Mouse (Mus musculus) hindbrain, embryonic 10.5 days (tissue): Measurements from ENCODE around the gene Ostc. TPM values are rescaled to one million over a fixed set of nuclear protein-coding genes. Genes with fewer than 3 reads are reported as not detected.

Source experiments
- DNase-seq: peaks from one replicate; pipeline ENCODE4 v3.0.0-alpha.2; 2017; ENCODE audit warnings: low spot score
- H3K27ac ChIP-seq: fragments of 300-500 bp; sonication (generic); 2 replicates; pipeline ENCODE4 v1.5.1; 2016; ENCODE audit warnings: mild to moderate bottlenecking, moderate library complexity
- H3K27me3 ChIP-seq: fragments of 300-500 bp; sonication (generic); 2 replicates; pipeline ENCODE4 v1.6.1; 2016; ENCODE audit warnings: mild to moderate bottlenecking; ENCODE audit not compliant: poor library complexity, insufficient read depth, severe bottlenecking
- H3K36me3 ChIP-seq: fragments of 300-500 bp; sonication (generic); 2 replicates; pipeline ENCODE4 v1.6.1; 2016; ENCODE audit warnings: mild to moderate bottlenecking, moderate library complexity
- H3K4me1 ChIP-seq: fragments of 300-500 bp; sonication (generic); replicated peaks from 2 replicates; pipeline ENCODE4 v1.6.1; 2016; ENCODE audit warnings: mild to moderate bottlenecking
- H3K4me3 ChIP-seq: fragments of 300-500 bp; sonication (generic); 2 replicates; pipeline ENCODE4 v1.5.1; 2016; ENCODE audit warnings: mild to moderate bottlenecking, moderate library complexity
- H3K9me3 ChIP-seq: fragments of 300-500 bp; sonication (generic); 2 replicates; pipeline ENCODE4 v1.6.1; 2016; ENCODE audit warnings: mild to moderate bottlenecking, moderate library complexity
- WGBS: fragments of 180-500 bp; shearing (Covaris S2); methylation state at CpG from one replicate; pipeline ENCODE4 v1.1.7; 2016; 5-methylcytosine and 5-hydroxymethylcytosine counted together
- polyA plus RNA-seq: library from polyadenylated mRNA; unstranded; fragments of >200 nt; fragmentation: Nextera tagmentation; extraction: Ambion mirVana; gene quantifications from 2 replicates; pipeline ENCODE4 v1.2.1, GENCODE M21; 2016

The Ostc gene
- 311 and 318 TPM in 2 replicates for polyA plus RNA-seq

DNA sequence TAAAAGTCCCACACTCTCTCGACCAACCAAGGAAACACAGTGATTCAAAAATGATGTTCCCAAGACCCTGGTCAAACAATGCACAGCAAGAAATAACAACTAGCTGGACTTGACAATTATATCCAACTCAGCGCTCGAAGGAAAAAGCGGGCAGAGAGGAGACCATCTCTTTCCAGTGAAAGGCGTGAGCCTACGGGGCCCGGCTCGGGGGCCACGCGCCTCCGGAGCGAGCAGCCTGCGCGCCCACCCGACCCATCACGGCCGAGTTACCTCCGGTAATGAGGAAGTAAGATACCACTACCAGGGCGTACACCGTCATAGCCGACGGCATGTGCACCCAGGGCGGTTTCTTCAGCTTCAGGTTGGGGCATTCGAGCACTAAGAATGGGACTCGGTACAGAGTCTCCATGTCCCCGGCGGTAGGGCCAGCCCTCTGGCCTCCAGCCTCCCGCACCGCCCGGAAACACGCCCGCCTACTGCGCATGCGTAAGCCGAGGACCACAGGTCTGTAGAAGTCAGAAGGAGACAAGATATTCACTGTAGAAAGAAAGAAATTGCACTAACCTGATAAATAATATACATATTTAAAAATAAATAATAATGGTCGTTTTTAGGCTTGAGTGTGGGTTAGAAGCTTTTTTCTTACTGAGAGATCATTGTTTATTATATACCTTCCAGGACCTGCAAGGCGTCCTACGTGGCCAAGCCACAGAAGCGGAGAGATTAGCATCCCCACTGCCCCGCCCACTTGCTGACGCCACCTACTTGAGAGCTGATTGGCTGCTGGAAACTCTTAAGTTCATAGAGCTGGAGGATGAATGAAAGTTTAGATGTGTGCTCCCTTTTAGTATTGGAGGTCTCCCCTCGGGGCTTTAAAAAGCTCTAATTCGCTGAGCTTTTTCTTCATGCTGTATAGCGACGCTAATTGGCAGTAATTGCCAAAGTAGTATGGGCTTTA lies at the start of gene Ostc:
Ostc (minus strand) TSS at position 478 of the 958 bp plus-strand sequence.
- no peaks in the 10 kb centered on the region for H3K9me3 ChIP-seq
- peak; percentile 92 for DNase-seq
- under 1% methylated on average over 45 of the region's 45 CpGs for WGBS

DNA sequence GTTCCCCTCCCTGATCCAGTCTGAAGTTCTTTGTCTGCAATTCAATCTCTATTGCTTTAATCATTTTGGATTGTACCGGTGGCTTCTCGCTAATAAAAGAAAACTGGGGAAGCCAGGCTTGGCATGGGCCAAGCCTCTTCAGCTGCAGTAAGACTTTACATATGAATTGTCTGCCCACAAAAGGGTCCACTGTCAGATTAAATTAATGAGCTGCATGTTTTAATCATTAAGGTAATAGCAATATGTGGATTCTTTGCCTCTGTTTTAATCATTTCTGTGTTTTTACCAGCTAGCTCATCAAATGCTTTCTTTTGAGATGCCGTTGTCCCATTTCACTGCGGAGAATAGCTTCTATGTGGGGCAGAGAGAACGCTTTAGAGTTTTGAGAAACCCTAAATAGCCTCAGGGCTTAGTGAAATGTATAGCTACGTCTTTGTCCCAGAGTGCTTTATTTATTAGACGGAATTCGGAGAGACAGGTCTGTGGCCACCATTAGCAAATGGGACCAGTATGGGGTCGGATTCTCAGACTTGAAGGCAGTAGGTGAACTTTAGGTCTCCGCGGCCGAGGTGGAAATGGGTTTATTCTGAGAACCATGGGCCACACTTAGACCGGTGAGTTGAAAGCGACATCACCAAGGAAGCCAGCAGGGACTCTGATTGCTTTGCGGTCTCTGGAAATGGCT lies 49.1 kb upstream of the Ostc start:
- Histone ChIP-seq H3K36me3 (no peaks in the 10 kb centered on the region), H3K4me3 (no peak overlapping the region), H3K4me1 (peaks cover 17% of the 10 kb centered on the region; the same call in 1 of the 2 replicates), H3K9me3 (no peaks in the 10 kb centered on the region), H3K27me3 (no peaks in the 10 kb centered on the region), H3K27ac (no peak overlapping the region)
- no peak for DNase-seq
- 78% methylated on average over 15 of the region's 15 CpGs for WGBS

More for the DNA sequence above, at the start of gene Ostc:
- Histone ChIP-seq H3K27me3 (no peaks in the 10 kb centered on the region), H3K4me3 (peak within 1 kb of the TSS; percentile 67), H3K27ac (peak within 1 kb of the TSS; percentile 92), H3K4me1 (peaks cover 19% of the 10 kb centered on the region), H3K36me3 (peaks cover 12% of the 10 kb centered on the region)

DNA sequence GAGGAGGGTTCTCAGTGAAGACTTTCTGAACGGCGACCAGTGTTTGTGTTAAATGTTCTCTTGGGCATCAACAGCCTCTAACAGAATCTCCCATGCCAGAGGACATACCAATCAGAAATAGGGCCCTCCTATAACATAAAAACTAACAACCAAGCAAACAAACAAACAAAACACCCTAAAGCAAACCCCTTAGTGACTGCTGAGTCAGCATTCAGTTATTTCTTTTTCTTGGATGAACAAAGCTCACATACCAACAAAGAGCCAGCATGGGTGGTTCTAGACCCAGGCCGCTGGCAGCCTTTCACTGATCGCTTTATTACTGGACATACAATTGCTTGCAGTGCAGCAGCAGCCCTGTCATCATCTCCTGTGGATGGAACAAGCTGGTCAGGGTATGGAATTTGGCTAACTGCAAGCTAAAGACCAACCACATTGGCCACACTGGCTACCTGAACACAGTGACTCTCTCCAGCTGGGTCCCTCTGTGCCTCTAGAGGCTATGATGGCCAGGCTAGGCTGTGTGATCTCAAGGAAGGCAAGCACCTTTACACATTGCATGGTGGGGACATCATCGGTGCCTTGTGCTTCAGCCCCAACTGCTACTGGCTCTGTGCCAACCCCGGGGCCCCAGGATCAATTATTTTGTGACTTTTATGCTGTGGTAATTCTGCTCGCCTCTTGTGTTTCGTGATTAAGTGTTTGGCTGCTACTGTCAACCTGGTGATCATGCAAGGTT lies 48.0 kb upstream of the Ostc start:
- Histone ChIP-seq H3K4me3 (no peak overlapping the region), H3K27ac (peak overlapping the region; percentile 56; the same call in 1 of the 2 replicates), H3K4me1 (peaks cover 17% of the 10 kb centered on the region; the same call in 1 of the 2 replicates), H3K36me3 (no peaks in the 10 kb centered on the region), H3K9me3 (no peaks in the 10 kb centered on the region), H3K27me3 (no peaks in the 10 kb centered on the region)
- WGBS, result 89% methylated on average over 8 of the region's 8 CpGs
- DNase-seq, result no peak

DNA sequence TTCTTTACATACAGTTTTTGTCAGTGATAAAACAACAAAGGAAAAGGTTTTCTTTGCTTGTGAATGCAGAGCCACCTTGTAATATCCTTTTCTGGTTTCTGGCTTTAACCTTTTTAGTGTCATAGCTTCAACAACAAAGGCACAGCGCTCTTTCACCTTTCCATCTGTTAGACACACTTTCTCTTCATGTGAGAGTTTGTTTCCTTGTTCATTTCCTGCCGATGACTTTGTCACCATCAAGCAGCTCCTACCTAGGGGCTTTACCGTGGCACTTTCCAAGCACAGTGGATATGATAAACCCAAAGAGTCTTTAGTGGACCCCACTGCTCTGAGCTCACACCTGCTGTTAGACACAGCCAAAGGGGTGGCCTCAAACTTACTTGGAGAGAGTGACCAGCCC lies 40.0 kb upstream of the Ostc start:
- DNase-seq, result no peak
- 87% methylated on average over 3 of the region's 3 CpGs for WGBS
- Histone ChIP-seq H3K27me3 (no peaks in the 10 kb centered on the region), H3K4me1 (peaks cover 20% of the 10 kb centered on the region), H3K36me3 (no peaks in the 10 kb centered on the region), H3K4me3 (no peak overlapping the region), H3K27ac (no peak overlapping the region), H3K9me3 (peaks cover 5% of the 10 kb centered on the region; the same call in 1 of the 2 replicates)

DNA sequence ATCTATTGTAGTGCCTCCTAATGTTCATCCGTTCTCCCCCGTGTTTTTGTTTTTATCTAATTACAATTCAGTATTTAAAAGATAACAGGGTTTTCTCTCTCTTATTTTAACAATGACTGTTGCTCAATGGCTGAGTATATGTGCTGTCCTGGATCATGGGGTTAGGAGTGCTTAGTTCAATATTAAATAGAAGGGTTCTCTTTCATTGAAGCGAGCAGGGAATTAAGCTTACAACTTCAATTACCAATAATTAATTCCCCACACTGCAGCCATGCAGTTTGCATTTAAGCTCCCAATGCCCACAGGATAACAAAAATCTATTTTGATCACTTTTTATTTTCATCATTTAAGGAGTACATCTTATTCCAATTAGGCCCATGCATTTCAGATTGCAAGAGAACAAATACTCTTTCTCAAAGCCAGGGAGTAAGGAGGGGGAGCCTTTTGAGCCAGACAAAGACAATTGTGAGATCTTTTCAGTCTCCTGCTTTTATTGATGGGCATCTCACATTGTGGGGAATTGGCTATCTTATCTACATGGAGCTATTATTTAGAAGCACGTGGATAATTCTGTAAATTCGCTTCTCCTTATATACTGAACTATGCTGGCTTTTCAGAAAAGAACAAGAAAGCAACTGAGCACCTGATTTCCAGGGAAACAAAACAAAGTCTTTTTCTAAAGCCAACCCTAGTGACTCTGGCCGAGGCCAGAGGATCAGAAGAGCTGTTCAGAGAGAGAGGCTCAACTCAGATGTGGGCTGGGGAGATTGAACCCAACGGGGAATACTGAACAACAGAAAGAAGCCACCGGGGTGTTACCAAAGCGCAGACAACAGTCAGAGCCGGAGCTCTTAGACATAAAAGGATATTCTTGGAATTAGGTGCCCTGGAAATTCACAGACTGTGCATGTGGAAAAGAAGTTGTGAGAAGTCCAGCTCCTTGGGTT lies 37.7 kb upstream of the Ostc start:
- 46% methylated on average over 10 of the region's 10 CpGs for WGBS

DNA sequence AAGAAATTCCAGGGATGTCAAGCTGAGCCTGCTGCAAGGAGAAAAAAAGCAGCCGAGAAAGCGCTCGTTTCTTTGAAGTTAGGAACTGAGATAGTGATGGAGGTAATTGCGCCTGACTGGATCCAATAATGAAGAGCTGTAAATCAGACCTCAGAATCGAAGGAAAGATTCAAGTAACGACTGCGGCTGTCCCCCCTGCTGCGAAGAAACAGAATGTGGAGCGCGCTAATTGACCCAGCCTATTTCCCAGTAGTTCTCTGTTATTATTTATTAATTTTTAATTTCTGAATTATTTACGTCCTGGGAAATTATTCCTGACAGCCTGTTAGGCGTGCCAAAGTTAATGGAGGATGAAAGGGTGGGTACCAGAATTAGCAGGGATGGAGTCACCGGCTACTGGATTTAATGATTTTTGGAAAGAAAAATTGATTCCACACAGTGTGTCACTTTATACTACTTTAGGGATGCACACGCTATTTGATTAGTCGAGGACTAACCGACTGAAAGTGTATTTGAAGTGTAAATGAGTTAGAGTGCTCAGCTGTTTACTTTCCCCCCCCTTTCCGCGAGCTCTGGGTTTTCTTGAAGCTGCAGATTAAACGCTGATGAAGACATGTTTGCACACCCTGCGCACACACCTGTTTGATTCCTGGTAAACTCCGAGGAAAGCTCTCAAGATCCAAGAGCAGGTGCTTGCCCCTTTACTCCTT lies 28.6 kb upstream of the Ostc start:
- H3K27me3 ChIP-seq, result no peaks in the 10 kb centered on the region
- no peaks in the 10 kb centered on the region for H3K9me3 ChIP-seq
- no peak for DNase-seq
- H3K4me1 ChIP-seq, result 0 out of 2 replicates have a peak, but pooled peaks cover 3% of the 10 kb centered on the region
- no peak overlapping the region for H3K27ac ChIP-seq
- 66% methylated on average over 21 of the region's 21 CpGs for WGBS
- H3K4me3 ChIP-seq, result no peak overlapping the region
- no peaks in the 10 kb centered on the region for H3K36me3 ChIP-seq

More for the DNA sequence above, 37.7 kb upstream of the Ostc start:
- Histone ChIP-seq H3K27ac (peak overlapping the region; percentile 62), H3K9me3 (peaks cover 5% of the 10 kb centered on the region; the same call in 1 of the 2 replicates), H3K27me3 (no peaks in the 10 kb centered on the region), H3K4me1 (peaks cover 20% of the 10 kb centered on the region), H3K36me3 (no peaks in the 10 kb centered on the region), H3K4me3 (no peak overlapping the region)
- no peak for DNase-seq

DNA sequence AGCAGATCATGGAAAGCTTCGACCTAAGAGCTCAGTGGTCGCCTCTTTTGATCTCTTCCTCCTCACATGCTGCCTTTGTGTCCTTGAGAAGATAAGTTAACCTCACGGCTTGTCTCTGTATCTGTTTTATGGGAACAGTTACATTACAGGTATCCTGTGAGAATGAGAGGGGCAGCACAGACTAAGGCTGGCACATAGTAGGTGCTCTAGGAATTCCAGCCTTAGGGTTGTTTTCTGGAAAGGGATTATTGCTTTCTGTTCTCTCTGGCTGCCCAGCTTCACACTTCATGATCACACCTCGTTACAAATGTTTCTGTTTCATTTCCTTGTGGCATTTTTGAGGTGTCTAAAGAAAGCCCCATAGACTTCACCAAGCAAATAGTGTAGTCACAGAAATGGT lies 27.5 kb upstream of the Ostc start:
- no peak for DNase-seq
- Histone ChIP-seq H3K27me3 (no peaks in the 10 kb centered on the region), H3K27ac (no peak overlapping the region), H3K9me3 (no peaks in the 10 kb centered on the region), H3K36me3 (no peaks in the 10 kb centered on the region), H3K4me1 (0 out of 2 replicates have a peak, but pooled peaks cover 3% of the 10 kb centered on the region), H3K4me3 (no peak overlapping the region)
- WGBS, result 63% methylated on average over 4 of the region's 4 CpGs

DNA sequence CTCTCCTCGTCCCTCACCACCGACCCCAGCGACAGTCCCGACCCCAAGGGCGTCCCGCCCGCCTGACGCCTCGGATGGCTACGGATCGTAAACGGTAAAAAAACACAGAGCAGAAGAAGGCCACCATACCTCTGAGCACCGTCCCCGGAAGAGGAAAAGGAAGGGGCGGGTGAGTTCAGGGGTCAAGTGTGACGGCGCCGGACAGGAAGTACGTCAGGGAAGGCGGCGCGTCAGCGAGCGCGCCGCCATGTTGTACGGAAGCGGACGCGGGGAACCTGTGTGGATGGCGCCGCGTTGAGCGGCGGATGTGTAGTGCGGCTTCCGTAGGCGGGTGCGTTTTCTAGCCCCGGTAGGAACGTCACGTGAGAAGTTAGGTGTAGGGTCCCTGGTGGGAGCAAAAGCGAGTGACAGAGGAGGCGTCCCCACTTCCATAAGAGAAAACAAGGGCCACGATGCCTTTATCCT lies 21.0 kb upstream of the Ostc start, which contains the start of gene Rpl34:
Rpl34 (minus strand) TSS at position 210 of the 465 bp plus-strand sequence.
- Histone ChIP-seq H3K4me1 (peaks cover 22% of the 10 kb centered on the region), H3K27ac (peak within 1 kb of the TSS; percentile 95), H3K27me3 (no peaks in the 10 kb centered on the region), H3K4me3 (peak within 1 kb of the TSS; percentile 100), H3K36me3 (peaks cover 39% of the 10 kb centered on the region), H3K9me3 (no peaks in the 10 kb centered on the region)
- peak; percentile 94 for DNase-seq
- WGBS, result under 1% methylated on average over 45 of the region's 45 CpGs

DNA sequence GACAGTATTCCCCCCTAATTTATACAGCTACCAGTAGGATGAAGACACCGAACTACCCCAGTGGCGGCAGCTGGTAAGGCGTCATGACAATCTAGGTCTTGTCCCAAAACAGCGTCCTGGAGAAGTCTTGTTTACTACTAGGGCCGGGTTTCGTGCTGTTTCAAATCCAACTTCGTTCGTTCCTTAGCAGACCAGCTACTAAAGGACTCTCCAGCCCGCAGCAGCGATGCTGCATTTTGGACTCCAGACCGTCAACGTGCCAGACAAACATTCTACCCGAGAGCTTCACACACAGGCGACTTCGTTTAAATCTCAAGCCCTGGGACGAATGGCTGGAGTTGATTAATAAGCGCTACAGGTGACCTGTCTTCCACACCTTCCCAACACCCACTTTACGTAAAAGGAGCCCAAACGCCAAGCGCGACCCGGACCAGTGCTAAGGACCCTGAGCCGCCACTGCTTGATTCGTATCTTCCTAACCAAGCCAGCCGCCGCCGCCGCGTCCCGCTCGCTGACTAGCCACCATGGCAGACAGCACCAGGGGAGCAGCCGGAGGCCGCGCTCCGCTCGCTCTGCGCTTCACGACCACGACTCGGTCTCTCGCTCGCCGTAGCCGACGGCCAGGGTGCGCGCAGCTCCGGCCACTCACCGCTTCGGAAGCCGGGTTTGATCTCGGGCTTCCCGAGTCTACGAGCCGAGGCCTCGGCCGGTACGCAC lies 20.4 kb upstream of the Ostc start:
- Histone ChIP-seq H3K36me3 (peaks cover 44% of the 10 kb centered on the region), H3K4me1 (peaks cover 22% of the 10 kb centered on the region), H3K27ac (peak overlapping the region; percentile 95), H3K4me3 (peak overlapping the region; percentile 100), H3K27me3 (no peaks in the 10 kb centered on the region), H3K9me3 (no peaks in the 10 kb centered on the region)
- peak; percentile 51 for DNase-seq
- under 1% methylated on average over 58 of the region's 58 CpGs for WGBS

DNA sequence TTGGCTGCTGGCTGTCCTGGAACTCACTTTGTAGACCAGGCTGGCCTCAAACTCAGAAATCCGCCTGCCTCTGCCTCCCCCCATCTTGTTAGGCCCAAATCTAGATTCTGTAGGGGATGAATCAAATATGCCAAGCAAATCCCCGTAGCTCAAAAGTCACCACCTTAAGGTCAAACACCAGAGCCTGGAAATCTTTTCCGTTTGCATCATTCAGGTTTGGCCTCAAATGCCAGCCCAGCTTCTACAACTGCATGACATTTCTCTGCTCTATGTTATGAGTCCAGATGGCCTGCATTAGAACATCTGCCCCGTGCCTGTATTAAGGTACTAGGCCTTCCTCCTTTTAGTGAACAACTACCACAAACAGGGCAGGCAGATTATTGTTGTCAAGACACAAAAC lies 18.4 kb upstream of the Ostc start:
- DNase-seq, result no peak
- no peaks in the 10 kb centered on the region for H3K9me3 ChIP-seq
- no peak overlapping the region for H3K4me3 ChIP-seq
- no peak overlapping the region for H3K27ac ChIP-seq
- no peaks in the 10 kb centered on the region for H3K27me3 ChIP-seq
- peaks cover 49% of the 10 kb centered on the region for H3K36me3 ChIP-seq
- peaks cover 22% of the 10 kb centered on the region for H3K4me1 ChIP-seq
- 90% methylated on average over 4 of the region's 4 CpGs for WGBS
